Mouse (Mus musculus): ENCODE results near the gene Sgpp1.
A peak's percentile ranks its signal among the peaks of the same experiment; 100 is the strongest.
"Not testable (repeated sequence)": the region's sequence is repeated elsewhere in the genome, so short reads cannot be mapped to it uniquely, and the experiment has no call there.

Sgpp1 gene

GRCm38 (mm10) chr12:75731927-75732443 is 3.5 kb downstream of the Sgpp1 start:
- no peak for DNase-seq (ENCODE audit: low spot score)

DNA sequence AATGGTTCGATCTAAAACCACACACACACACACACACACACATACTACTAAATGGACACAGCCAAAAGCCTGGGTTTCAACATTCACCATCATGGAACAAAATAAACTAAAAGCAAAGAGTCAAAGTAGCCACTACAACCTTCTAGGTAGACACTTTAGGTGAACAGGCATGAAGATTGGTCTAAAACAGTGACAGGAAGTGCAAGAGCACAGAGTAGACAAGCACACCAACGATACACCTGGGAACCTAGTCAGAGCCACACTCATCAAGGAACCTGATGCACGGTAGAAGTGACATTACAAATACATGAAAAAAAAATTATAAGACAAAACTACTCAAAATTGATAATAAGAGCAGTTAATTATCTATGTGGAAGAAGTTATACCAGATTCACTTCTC is 4.0 kb downstream of the Sgpp1 start:
- no peak for DNase-seq (ENCODE audit: low spot score)

DNA sequence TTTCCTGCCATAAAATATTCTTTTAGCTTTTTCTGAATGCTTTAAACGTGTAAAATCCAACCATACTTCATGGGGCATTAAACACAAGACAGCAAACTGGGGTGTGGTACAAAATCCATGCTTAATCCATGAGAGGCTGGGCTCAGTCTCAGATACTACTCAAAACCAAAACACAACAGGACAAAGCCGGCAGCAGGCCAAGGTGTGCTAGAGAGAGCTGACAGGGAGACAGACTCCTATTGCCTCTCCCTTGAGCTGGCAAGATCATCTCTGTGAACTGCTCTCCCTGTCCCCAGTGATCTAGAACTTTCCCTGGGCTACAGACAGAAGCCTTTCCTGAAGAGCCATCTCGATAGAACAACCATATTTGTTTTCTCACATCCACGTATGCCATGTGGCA is 5.1 kb downstream of the Sgpp1 start:
- DNase-seq (ENCODE audit: low spot score): no peak

DNA sequence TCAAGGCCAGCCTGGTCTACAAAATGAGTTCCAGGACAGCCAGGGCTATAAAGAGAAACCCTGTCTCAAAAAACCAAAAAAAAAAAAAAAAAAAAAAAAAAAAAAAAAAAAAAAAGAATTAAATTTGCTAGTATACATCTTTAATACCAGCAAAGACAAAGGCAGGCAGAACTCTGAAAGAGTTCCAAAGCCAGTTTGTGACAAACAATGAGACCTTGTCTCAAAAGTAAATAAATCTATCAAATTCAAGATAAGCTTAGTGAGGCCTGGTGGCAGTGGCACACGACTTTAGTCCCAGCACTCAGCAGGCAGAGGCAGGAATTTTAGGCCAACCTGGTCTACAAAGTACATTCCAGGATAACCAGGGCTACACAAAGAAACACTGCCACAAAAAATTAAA is 5.7 kb downstream of the Sgpp1 start:
- DNase-seq (ENCODE audit: low spot score): no peak

DNA sequence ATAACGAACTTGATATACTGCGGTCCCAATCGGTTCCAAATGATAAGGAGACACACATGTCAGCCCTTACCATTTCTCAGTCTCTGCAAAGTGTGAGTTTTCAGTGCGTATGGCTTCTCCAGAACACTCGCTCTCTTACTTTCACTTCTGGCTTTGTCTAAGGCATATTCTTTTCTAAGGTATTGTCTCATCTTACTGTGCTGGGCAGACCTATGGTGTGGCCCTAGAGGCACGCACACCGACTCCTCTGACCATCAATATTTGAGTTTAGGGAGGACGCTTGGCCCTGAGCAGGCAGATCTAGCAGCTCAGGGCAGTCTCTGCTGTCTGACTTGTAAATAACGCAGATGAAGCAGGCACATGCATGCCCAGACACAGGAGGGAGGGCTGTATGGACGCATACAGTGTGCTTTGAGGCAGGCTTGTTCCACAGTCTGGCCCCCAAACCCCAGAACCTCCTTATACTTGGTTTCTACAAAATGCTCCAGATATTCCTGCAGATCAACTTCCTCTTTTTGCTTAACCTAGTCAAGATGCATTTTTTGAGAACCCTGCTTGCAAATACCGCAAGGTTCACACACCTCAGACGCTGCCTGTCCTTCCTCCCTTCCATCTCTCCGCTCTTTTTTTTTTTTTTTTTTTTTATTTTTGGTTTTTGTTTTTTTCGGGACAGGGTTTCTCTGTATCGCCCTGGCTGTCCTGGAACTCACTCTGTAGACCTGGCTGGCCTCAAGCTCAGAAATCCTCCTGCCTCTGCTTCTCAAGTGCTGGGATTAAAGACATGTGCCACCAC is 8.0 kb downstream of the Sgpp1 start:
- no peak for DNase-seq (ENCODE audit: low spot score)

GRCm38 (mm10) chr12:75726349-75726861 is 9.1 kb downstream of the Sgpp1 start:
- no peak for DNase-seq (ENCODE audit: low spot score)

GRCm38 (mm10) chr12:75724621-75725324 is 10.8 kb downstream of the Sgpp1 start:
- DNase-seq (ENCODE audit: low spot score): peak; percentile 27

GRCm38 (mm10) chr12:75723839-75724463 is 11.6 kb downstream of the Sgpp1 start:
- DNase-seq (ENCODE audit: low spot score): peak; percentile 12

GRCm38 (mm10) chr12:75721941-75722340 is 13.6 kb downstream of the Sgpp1 start:
- no peak for DNase-seq (ENCODE audit: low spot score)

DNA sequence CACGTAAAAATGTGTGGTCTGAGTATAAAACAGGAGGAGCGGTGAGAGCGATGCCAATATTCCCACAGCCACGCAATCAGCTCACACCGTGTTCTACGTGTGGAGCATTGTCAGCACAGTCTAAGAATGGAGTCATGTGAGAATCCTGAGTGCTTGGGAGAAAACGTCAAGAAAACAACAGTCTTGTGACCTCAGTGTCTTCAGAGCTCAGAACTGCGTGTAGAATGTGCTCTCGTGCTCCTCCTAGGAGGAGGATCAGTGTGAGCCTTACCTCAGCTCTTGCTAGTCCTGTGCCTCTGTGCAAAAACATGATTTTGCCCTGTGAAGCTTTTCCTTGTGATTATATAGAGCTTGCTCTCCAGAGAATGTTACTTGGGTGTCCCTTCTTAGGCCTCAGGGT is 14.5 kb downstream of the Sgpp1 start:
- DNase-seq (ENCODE audit: low spot score): no peak

GRCm38 (mm10) chr12:75713596-75713995 is 21.9 kb downstream of the Sgpp1 start:
- DNase-seq (ENCODE audit: low spot score): no peak

- DNase-seq (ENCODE audit: low spot score): not testable (repeated sequence)
Observed at GRCm38 (mm10) chr12:75712905-75713304, 22.6 kb downstream of the Sgpp1 start.

- no peak for DNase-seq (ENCODE audit: low spot score)
Observed at GRCm38 (mm10) chr12:75710596-75711376, 24.7 kb downstream of the Sgpp1 start.

- DNase-seq (ENCODE audit: low spot score): no peak
Observed at GRCm38 (mm10) chr12:75709506-75709905, 26.0 kb downstream of the Sgpp1 start.

DNA sequence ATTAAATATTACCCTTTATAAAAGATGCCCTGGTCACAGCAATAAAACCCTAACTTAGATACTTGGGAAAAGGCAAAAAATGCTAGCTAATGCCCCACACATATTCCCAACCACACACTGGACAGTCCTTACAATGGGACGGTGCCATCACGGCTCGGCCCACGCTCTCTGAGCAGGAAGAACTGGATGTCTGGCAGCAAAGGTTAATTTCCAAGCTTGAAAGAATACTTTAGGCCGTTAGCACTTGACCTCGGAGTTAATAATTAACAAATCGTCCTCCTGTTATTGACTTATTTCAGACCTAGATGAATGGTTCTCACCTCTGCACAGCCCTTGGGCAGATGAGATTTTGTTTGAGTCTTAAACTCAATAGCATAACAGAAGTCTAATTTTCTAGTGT is 28.9 kb downstream of the Sgpp1 start:
- DNase-seq (ENCODE audit: low spot score): no peak

DNA sequence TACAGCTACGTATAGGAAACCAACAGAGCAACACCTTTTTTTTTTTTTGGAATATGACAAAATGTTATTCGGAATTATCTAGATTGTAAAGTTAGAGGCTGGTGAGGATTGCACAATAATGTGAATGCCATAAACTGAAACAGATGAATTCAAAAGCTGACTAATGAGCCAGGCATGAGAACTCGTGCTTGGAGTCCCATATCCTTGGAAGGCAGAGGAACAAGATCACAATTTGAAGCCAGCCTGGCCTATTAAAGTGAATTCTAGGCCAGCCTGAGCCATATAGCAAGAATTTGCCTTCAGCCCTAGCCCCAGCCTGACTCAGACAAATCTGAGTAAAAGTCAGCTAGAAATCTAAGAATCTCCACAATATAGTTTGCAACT is 32.8 kb downstream of the Sgpp1 start:
- no peak for DNase-seq (ENCODE audit: low spot score)

DNA sequence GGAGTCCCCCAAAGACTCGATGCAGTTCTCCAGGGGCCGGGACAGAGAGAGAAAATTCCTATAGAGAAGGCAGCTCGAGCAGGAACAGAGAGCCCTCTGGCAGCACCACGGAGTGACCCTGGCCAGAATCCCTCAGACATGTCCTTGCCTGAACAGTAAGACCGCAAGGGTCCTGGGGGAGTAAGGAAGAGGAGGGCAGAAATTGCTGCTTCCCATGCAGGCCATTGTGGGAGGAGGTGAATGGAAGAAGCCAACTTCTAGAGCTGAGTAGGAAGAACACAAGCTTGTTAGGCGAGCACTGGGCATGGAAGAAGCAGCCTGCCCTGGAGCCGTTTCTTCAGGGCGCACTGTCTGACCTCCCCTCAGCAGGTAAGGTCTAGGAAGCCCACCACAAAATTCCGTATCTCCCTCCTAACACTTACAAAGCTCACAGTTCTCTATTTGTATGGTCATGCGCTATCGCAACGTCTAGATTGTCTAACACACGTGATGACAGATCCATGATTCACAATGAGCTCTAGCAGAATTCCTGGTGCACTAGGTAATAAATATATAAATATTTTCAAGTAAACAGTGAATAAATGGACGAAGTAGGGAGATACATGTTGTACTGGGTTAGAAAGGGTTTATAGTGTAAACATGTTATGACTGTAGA is 33.3 kb downstream of the Sgpp1 start:
- DNase-seq (ENCODE audit: low spot score): no peak

DNA sequence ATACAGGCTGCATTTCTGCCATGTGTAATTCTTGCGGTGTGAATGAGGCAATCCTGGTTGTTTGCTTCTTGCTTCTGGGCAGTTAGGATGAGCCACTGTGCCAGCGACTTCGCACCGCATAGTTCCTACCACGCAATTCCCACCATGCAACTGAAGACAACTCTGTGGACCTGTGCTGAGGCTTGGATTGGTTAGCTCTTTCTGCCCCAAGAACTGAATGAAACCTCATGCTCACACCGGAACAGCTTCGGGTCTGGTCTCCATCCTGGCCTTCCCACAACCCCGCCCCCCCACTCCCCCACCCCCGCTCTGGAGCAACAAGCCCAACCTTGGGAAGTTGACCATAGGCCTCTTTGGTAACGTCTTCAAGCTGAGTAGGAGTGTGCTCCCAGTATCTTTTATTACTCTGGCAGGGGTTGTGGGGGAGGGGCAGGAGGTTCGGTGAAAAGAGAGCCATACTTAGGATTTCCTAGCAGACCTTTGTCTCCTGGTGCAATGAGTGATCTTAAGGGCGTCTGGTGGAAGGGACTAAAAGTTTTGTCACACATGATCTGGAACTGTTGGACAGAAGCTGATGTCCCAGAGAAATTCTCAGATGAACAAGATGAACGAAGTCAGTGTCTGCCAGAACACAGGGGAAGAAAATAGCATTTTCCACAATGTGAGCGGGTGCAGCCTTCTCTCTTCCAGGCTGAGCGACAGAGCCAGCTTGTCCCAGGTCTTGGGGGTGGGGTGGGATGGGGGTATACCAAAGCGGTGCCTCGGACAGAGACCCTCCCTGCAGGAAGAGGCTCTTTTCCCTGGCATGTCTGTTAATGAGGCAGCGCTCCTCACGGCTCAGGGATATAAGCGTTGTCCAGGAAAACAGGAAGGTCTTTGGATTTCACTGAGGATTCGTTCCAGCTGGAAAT is 34.1 kb downstream of the Sgpp1 start:
- no peak for DNase-seq (ENCODE audit: low spot score)

- DNase-seq (ENCODE audit: low spot score): no peak
Observed at GRCm38 (mm10) chr12:75698692-75699091, 36.8 kb downstream of the Sgpp1 start.

DNA sequence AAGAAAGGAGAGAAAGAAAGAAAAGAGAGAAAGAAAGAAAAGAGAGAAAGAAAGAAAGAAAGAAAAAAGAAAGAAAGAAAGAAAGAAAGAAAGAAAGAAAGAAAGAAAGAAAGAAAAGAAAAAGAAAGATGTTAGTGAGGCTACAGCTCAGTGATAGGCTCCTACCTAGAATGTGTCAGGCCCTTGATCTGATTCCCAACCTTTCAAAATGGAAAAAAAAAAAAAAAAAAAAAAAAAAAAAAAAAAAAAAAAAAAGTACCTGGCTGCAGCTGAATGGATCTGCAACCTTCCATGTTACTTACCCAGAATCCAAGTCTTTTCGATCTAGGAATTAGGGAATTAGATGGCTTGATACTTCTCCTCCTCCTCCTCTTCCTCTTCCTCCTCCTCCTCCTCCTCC is 39.7 kb downstream of the Sgpp1 start:
- DNase-seq (ENCODE audit: low spot score): not testable (repeated sequence)

All from spleen, adult 12 weeks (tissue).